In the genomic region with DNA sequence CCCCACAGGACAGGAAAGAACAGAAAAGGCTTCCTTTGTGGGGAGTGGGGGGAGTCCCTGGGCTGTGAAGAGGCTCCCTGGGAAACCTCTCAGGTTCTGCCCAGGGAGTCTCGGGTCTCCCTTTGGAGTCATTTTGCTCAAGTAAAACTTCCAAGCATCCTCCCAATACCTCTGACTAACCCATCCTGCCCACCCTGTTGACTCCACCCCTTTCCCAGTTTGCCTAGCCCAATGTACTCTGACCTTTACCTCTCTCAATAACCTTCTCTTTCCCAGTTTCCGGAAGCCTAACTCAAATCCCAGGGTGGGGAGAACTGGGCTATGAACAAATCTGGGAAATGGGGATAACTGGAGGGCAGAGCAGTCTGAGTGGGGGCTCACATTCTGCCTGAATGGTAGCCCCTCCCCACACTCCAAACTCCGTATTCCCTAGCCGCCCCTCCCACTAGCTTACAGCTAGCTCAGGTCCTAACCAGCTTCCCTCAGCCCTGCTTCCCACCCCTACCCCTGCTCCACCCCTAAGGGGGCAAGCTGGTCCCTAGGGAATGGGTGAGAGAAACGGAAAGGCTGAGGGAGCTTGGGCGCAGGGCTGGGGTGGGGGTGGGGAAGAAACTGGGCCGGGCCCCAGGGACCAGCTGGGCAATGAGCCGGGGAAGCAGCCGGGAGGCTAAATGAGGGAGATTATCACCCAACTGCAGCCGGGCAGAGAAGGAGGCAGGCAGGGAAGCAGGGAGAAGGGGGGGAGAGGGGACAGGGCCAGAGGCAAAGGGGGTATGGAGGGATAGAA, we compare ENCODE assay signal across 9 mouse cellular contexts. TPM values are rescaled to one million over a fixed set of nuclear protein-coding genes. Genes with fewer than 3 reads are reported as not detected.
DNase-seq lines count a peak whose midpoint lies in the region; ATAC-seq and TF ChIP-seq lines count a peak whose summit lies in the region.
"Had no signal": no experiment of that assay in that cellular context is flagged by ENCODE, and none has a peak within 500 bp of the region (broad histone marks: within the 10 kb centered on the region; RNA-seq: fewer than 3 reads in every experiment).

No protein-coding gene starts in this region.

- DNase-seq in cerebellum, postnatal 25 days = peak; percentile 26 to 41
- no peak for DNase-seq in cerebellum, adult 18-20 months
- DNase-seq in Patski (ENCODE audit: low read depth, low spot score) = no peak
- DNase-seq in cerebellum, postnatal 36 days = no peak
- no peak for DNase-seq in spleen, postnatal 10 days (ENCODE audit: low spot score in 2 of 2)

- H3K4me3 ChIP-seq in hindbrain, embryonic 13.5 days = no peak overlapping the region
- H3K4me3 ChIP-seq in midbrain, embryonic 12.5 days = peak overlapping the region; percentile 17; the same call in 1 of the 2 replicates

- in situ Hi-C loops in Patski (cut with MboI; ENCODE audit: low pct_unique_long_range_greater_than_20kb) = no loop called here

- H3K27ac ChIP-seq in hindbrain, embryonic 13.5 days = peak overlapping the region; percentile 93
- peak overlapping the region; percentile 92 for H3K27ac ChIP-seq in midbrain, embryonic 12.5 days (replicated peaks)

- peak; percentile 29 for ATAC-seq in Patski
- ATAC-seq in hindbrain, embryonic 13.5 days (ENCODE audit: low FRiP score) = no peak
- peak; percentile 13; the same call in 1 of the 2 replicates for ATAC-seq in midbrain, embryonic 12.5 days (ENCODE audit: low FRiP score, low read depth)
- ATAC-seq in granulocyte monocyte progenitor cell, adult 5-6 weeks (replicated peaks; ENCODE audit: poor library complexity, severe bottlenecking) = no peak

- 4% methylated on average over 10 of the region's 10 CpGs for WGBS in hindbrain, embryonic 13.5 days
- WGBS in midbrain, embryonic 12.5 days = 4% methylated on average over 10 of the region's 10 CpGs

- H3K4me1 ChIP-seq in hindbrain, embryonic 13.5 days (replicated peaks) = peaks cover 100% of the 10 kb centered on the region
- peaks cover 95% of the 10 kb centered on the region for H3K4me1 ChIP-seq in midbrain, embryonic 12.5 days

- POLR2A ChIA-PET in Patski (lab: Charles Lee) = interaction anchor here (2.3 kb wide), 1 partner anchor 11 kb away, joined by 7 read pairs; no protein-coding TSS in a partner anchor

- H3K36me3 ChIP-seq in hindbrain, embryonic 13.5 days = no peaks in the 10 kb centered on the region
- H3K36me3 ChIP-seq in midbrain, embryonic 12.5 days = no peaks in the 10 kb centered on the region

- peak overlapping the region; percentile 51 for H3K9ac ChIP-seq in hindbrain, embryonic 13.5 days
- peak overlapping the region; percentile 43 for H3K9ac ChIP-seq in midbrain, embryonic 12.5 days (replicated peaks)

- H3K27me3 ChIP-seq in Patski = peaks cover 33% of the 10 kb centered on the region
- H3K27me3 ChIP-seq in hindbrain, embryonic 13.5 days = peaks cover 46% of the 10 kb centered on the region
- peaks cover 63% of the 10 kb centered on the region for H3K27me3 ChIP-seq in midbrain, embryonic 12.5 days

- no peak for TF ChIP-seq CTCF in Patski (IDR thresholded peaks at IDR 0.05)

- peak overlapping the region; percentile 71 for H3K4me2 ChIP-seq in hindbrain, embryonic 13.5 days
- peak overlapping the region; percentile 58 for H3K4me2 ChIP-seq in midbrain, embryonic 12.5 days (replicated peaks)

- CTCF ChIA-PET in Patski (lab: Charles Lee) = interaction anchor here (0.8 to 3.9 kb wide), 4 partner anchors 10 to 104 kb away, joined by 3 to 31 read pairs (median 4); no protein-coding TSS in a partner anchor

- no peaks in the 10 kb centered on the region for H3K9me3 ChIP-seq in hindbrain, embryonic 13.5 days
- no peaks in the 10 kb centered on the region for H3K9me3 ChIP-seq in midbrain, embryonic 12.5 days

RNA-seq across cellular contexts. Expression of gene Asic4, which starts 2.8 kb away (rescaled TPM):
- polyA plus RNA-seq in Patski (2021) = 0.04 TPM
- polyA plus RNA-seq in hindbrain, embryonic 13.5 days (2015; fragmentation: Nextera tagmentation; extraction: Ambion mirVana) = 25.9 and 29.3 TPM in 2 replicates
- 45.0 and 47.7 TPM in 2 replicates for polyA plus RNA-seq in midbrain, embryonic 12.5 days (2016; fragmentation: Nextera tagmentation; extraction: Ambion mirVana)
- total RNA-seq in granulocyte monocyte progenitor cell, adult 5-6 weeks (2014; fragmentation: Nextera tagmentation) = not detected in 2 replicates
- total RNA-seq in granulocyte monocyte progenitor cell, adult 5-6 weeks (2017) = not detected in 2 replicates
- total RNA-seq: heart, postnatal 10 days had no signal

RNA-seq across cellular contexts. Expression of gene Gmppa, which starts 11.7 kb away (rescaled TPM):
- polyA plus RNA-seq in Patski (2021) = 76.8 TPM
- polyA plus RNA-seq in hindbrain, embryonic 13.5 days (2015; fragmentation: Nextera tagmentation; extraction: Ambion mirVana) = 84.0 and 84.4 TPM in 2 replicates
- 59.7 and 69.4 TPM in 2 replicates for polyA plus RNA-seq in midbrain, embryonic 12.5 days (2016; fragmentation: Nextera tagmentation; extraction: Ambion mirVana)
- total RNA-seq in granulocyte monocyte progenitor cell, adult 5-6 weeks (2014; fragmentation: Nextera tagmentation) = 118 and 133 TPM in 2 replicates
- total RNA-seq in granulocyte monocyte progenitor cell, adult 5-6 weeks (2017) = 85.1 and 88.3 TPM in 2 replicates

RNA-seq across cellular contexts. Expression of gene Chpf, which starts 31.6 kb away (rescaled TPM):
- 65.0 TPM for polyA plus RNA-seq in Patski (2021)
- polyA plus RNA-seq in hindbrain, embryonic 13.5 days (2015; fragmentation: Nextera tagmentation; extraction: Ambion mirVana) = 32.4 and 33.8 TPM in 2 replicates
- polyA plus RNA-seq in midbrain, embryonic 12.5 days (2016; fragmentation: Nextera tagmentation; extraction: Ambion mirVana) = 35.9 and 36.3 TPM in 2 replicates
- 2.5 TPM in 1 of 2 replicates, not detected in the other for total RNA-seq in granulocyte monocyte progenitor cell, adult 5-6 weeks (2014; fragmentation: Nextera tagmentation)
- total RNA-seq in granulocyte monocyte progenitor cell, adult 5-6 weeks (2017) = 0.62 and 1.0 TPM in 2 replicates

RNA-seq across cellular contexts. Expression of gene Tmem198, which starts 31.9 kb away (rescaled TPM):
- polyA plus RNA-seq in Patski (2021) = 1.7 TPM
- polyA plus RNA-seq in hindbrain, embryonic 13.5 days (2015; fragmentation: Nextera tagmentation; extraction: Ambion mirVana) = 43.7 and 45.0 TPM in 2 replicates
- polyA plus RNA-seq in midbrain, embryonic 12.5 days (2016; fragmentation: Nextera tagmentation; extraction: Ambion mirVana) = 26.5 and 27.6 TPM in 2 replicates
- not detected in 2 replicates for total RNA-seq in granulocyte monocyte progenitor cell, adult 5-6 weeks (2014; fragmentation: Nextera tagmentation)
- total RNA-seq in granulocyte monocyte progenitor cell, adult 5-6 weeks (2017) = not detected in 2 replicates

RNA-seq across cellular contexts. Expression of gene Obsl1, which starts 58.8 kb away (rescaled TPM):
- polyA plus RNA-seq in Patski (2021) = 33.3 TPM
- 21.0 and 22.8 TPM in 2 replicates for polyA plus RNA-seq in hindbrain, embryonic 13.5 days (2015; fragmentation: Nextera tagmentation; extraction: Ambion mirVana)
- 42.7 and 46.6 TPM in 2 replicates for polyA plus RNA-seq in midbrain, embryonic 12.5 days (2016; fragmentation: Nextera tagmentation; extraction: Ambion mirVana)
- total RNA-seq in granulocyte monocyte progenitor cell, adult 5-6 weeks (2014; fragmentation: Nextera tagmentation) = not detected in 2 replicates
- total RNA-seq in granulocyte monocyte progenitor cell, adult 5-6 weeks (2017) = not detected in 2 replicates

Comparison
In these comparisons a context has a peak if more than half of its experiments do, and no peak if none do; other contexts are left out.
1. DNase-seq: peak in cerebellum, postnatal 25 days (2 of 2); none in cerebellum, adult 18-20 months (0 of 2), Patski (single experiment), cerebellum, postnatal 36 days (0 of 2) and spleen, postnatal 10 days (0 of 2).
2. ATAC-seq: peak in Patski (single experiment) and midbrain, embryonic 12.5 days (single experiment); none in hindbrain, embryonic 13.5 days (single experiment) and granulocyte monocyte progenitor cell, adult 5-6 weeks (single experiment).
3. RNA of gene Asic4, which starts 2.8 kb away (polyA plus RNA-seq): 45.0 to 47.7 TPM in midbrain, embryonic 12.5 days and 25.9 to 29.3 TPM in hindbrain, embryonic 13.5 days; 0.04 TPM in Patski (single experiment); every median in the first group is over 10 times any median in the second.